ENCODE assay signal across 8 mouse cellular contexts in genomic region chr16:90283266-90283904, GRCm38 (mm10). TPM values are rescaled to one million over a fixed set of nuclear protein-coding genes. Genes with fewer than 3 reads are reported as not detected.
A peak's percentile ranks its signal among the peaks of the same experiment; 100 is the strongest.
DNase-seq lines count a peak whose midpoint lies in the region; ATAC-seq lines count a peak whose summit lies in the region.

No protein-coding gene starts in this region.

- peak; percentile 49 to 56 for DNase-seq in heart, adult 18-20 months
- DNase-seq in heart, adult 11 months: no peak
- peak; percentile 70 for DNase-seq in adrenal gland, postnatal 14 days
- peak; percentile 29 for DNase-seq in embryonic facial prominence, embryonic 14.5 days (ENCODE audit: low spot score)
- peak; percentile 53 to 59 for DNase-seq in heart, postnatal 14 days
- peak; percentile 59 to 77 for DNase-seq in kidney, postnatal 4 days
- peak; percentile 43 for DNase-seq in mesoderm, embryonic 11.5 days (ENCODE audit: low read depth, low spot score)
- peak; percentile 15 to 37 for DNase-seq in spleen, postnatal 14 days (ENCODE audit: low spot score in 2 of 2)

- H3K4me2 ChIP-seq in embryonic facial prominence, embryonic 14.5 days (ENCODE audit: low read depth, low read length): peak overlapping the region; percentile 86

- peak overlapping the region; percentile 97 for H3K9ac ChIP-seq in embryonic facial prominence, embryonic 14.5 days (ENCODE audit: low read depth, low read length)

- under 1% methylated on average over 28 of the region's 53 CpGs for WGBS in embryonic facial prominence, embryonic 14.5 days

- H3K36me3 ChIP-seq in embryonic facial prominence, embryonic 14.5 days (ENCODE audit: control insufficient read depth, insufficient read depth, low read length): no peaks in the 10 kb centered on the region

- intact Hi-C loops in heart, postnatal 14 days (cut with DNase I): loop anchor here (2.0 to 10.0 kb wide), 2 partner anchors 63 to 761 kb away; partner anchors contain the start of genes Paxbp1 and Sod1

- H3K27ac ChIP-seq in embryonic facial prominence, embryonic 14.5 days (replicated peaks; ENCODE audit: low read depth, low read length): peak overlapping the region; percentile 93

- H3K4me3 ChIP-seq in embryonic facial prominence, embryonic 14.5 days (ENCODE audit: low read depth, low read length): peak overlapping the region; percentile 100

- peaks cover 25% of the 10 kb centered on the region for H3K4me1 ChIP-seq in embryonic facial prominence, embryonic 14.5 days (ENCODE audit: control insufficient read depth, insufficient read depth, low read length)

- ATAC-seq in embryonic facial prominence, embryonic 14.5 days (ENCODE audit: low read depth): no peak; the same call in 1 of the 2 replicates

- H3K9me3 ChIP-seq in embryonic facial prominence, embryonic 14.5 days (ENCODE audit: control insufficient read depth, low read length): no peaks in the 10 kb centered on the region

- no peaks in the 10 kb centered on the region for H3K27me3 ChIP-seq in embryonic facial prominence, embryonic 14.5 days (replicated peaks; ENCODE audit: control insufficient read depth, insufficient read depth, low read length)

RNA-seq across cellular contexts. Expression of gene Scaf4, which starts 0.9 kb away (rescaled TPM):
- 10 to 100 TPM; 18.1 to 21.3 TPM for total RNA-seq in heart, adult 18-20 months (2021)
- 46.8 and 56.0 TPM in 2 replicates for total RNA-seq in adrenal gland, postnatal 14 days (2021)
- polyA plus RNA-seq in embryonic facial prominence, embryonic 14.5 days (2014; fragmentation: Nextera tagmentation; extraction: Ambion mirVana): 23.6 and 25.4 TPM in 2 replicates
- 10 to 100 TPM; 26.9 to 28.3 TPM for total RNA-seq in heart, postnatal 14 days (2021)
